Mouse (Mus musculus) heart, adult 2 months (tissue): ENCODE results near the gene Mtx1. TPM values are rescaled to one million over a fixed set of nuclear protein-coding genes. Genes with fewer than 3 reads are reported as not detected.

ENCODE experiments used
- DNase-seq, 2 experiments: peaks; one replicate each; pipeline ENCODE4 v3.0.0; 2021
- H3K27ac ChIP-seq: fragments of 200-600 bp; 2 replicates; pipeline ENCODE4 v1.8.1; 2022
- H3K27me3 ChIP-seq: fragments of 200-500 bp; 2 replicates; pipeline ENCODE4 v1.6.1; 2012; ENCODE audit warnings: mild to moderate bottlenecking, low read length, inconsistent platforms, mixed read lengths; ENCODE audit not compliant: control insufficient read depth, insufficient read depth
- H3K36me3 ChIP-seq: fragments of 200-500 bp; 2 replicates; pipeline ENCODE4 v1.6.1; 2012; ENCODE audit warnings: low read length, inconsistent platforms; ENCODE audit not compliant: control insufficient read depth, insufficient read depth
- H3K4me1 ChIP-seq: fragments of 200-500 bp; 2 replicates; pipeline ENCODE4 v1.6.1; 2011; ENCODE audit warnings: low read length; ENCODE audit not compliant: control insufficient read depth, insufficient read depth
- H3K4me3 ChIP-seq: fragments of 200-600 bp; 2 replicates; pipeline ENCODE4 v1.8.1; 2022
- H3K79me2 ChIP-seq: fragments of 200-500 bp; replicated peaks from 2 replicates; pipeline ENCODE4 v1.6.1; 2012; ENCODE audit warnings: mild to moderate bottlenecking, inconsistent platforms, low read length, moderate library complexity, mixed read lengths; ENCODE audit not compliant: control insufficient read depth, insufficient read depth
- H3K9ac ChIP-seq: fragments of 200-500 bp; 2 replicates; pipeline ENCODE4 v1.6.1; 2012; ENCODE audit warnings: low read depth, mild to moderate bottlenecking, control low read depth, inconsistent platforms, low read length, mixed read lengths
- CTCF ChIP-seq: fragments of 200-600 bp; IDR thresholded peaks from 2 replicates; pipeline ENCODE4 v1.8.1; 2022; ENCODE audit warnings: antibody characterized with exemption, mild to moderate bottlenecking, moderate library complexity
- EP300 ChIP-seq: fragments of 200-500 bp; IDR thresholded peaks from 2 replicates; pipeline ENCODE4 v1.6.1; 2011; ENCODE audit warnings: low read depth, low read length, control low read depth; ENCODE audit not compliant: insufficient read depth
- POLR2A ChIP-seq: fragments of 200-500 bp; IDR thresholded peaks from 2 replicates; pipeline ENCODE4 v1.6.1; 2011; ENCODE audit warnings: mild to moderate bottlenecking, low read depth, low read length, control low read depth; ENCODE audit not compliant: insufficient read depth
- WGBS: fragments of 180-500 bp; shearing (Covaris S2); methylation state at CpG from one replicate; pipeline ENCODE4 v1.1.7; 2018; 5-methylcytosine and 5-hydroxymethylcytosine counted together
- intact Hi-C: fragments of 180-260 bp; cut with DNase I; formaldehyde crosslinking; loops from one replicate; pipeline ENCODE4 v1.15.1; 2025
- polyA plus RNA-seq: library from polyadenylated mRNA; depleted of rRNA; stranded (reverse); fragments of >200 nt; gene quantifications from 2 replicates; pipeline ENCODE4 v1.2.3, GENCODE M21; 2012
- total RNA-seq, 2 experiments: library from RNA; stranded (reverse); gene quantifications; 2 replicates each; pipeline ENCODE4 v1.2.3; 2021

Gene Mtx1
- total and polyA plus RNA-seq, 3 experiments = 59.8 to 96.2 (median 61.8) TPM

GRCm38 (mm10) chr3:89244982-89245687 is 18.2 kb upstream of the Mtx1 start:
- WGBS = 2% methylated on average over 22 of the region's 26 CpGs
- Histone ChIP-seq H3K4me1 (peaks cover 1% of the 10 kb centered on the region; the same call in 1 of the 2 replicates), H3K9ac (peak overlapping the region; percentile 37), H3K27me3 (no peaks in the 10 kb centered on the region), H3K27ac (peak overlapping the region; percentile 7; the same call in 1 of the 2 replicates), H3K79me2 (no peaks in the 10 kb centered on the region), H3K4me3 (peak overlapping the region; percentile 97), H3K36me3 (no peaks in the 10 kb centered on the region)
- TF ChIP-seq EP300 (no peak), POLR2A (no peak), CTCF (no peak)
- intact Hi-C loops = no loop called here
- no peak for DNase-seq

DNA sequence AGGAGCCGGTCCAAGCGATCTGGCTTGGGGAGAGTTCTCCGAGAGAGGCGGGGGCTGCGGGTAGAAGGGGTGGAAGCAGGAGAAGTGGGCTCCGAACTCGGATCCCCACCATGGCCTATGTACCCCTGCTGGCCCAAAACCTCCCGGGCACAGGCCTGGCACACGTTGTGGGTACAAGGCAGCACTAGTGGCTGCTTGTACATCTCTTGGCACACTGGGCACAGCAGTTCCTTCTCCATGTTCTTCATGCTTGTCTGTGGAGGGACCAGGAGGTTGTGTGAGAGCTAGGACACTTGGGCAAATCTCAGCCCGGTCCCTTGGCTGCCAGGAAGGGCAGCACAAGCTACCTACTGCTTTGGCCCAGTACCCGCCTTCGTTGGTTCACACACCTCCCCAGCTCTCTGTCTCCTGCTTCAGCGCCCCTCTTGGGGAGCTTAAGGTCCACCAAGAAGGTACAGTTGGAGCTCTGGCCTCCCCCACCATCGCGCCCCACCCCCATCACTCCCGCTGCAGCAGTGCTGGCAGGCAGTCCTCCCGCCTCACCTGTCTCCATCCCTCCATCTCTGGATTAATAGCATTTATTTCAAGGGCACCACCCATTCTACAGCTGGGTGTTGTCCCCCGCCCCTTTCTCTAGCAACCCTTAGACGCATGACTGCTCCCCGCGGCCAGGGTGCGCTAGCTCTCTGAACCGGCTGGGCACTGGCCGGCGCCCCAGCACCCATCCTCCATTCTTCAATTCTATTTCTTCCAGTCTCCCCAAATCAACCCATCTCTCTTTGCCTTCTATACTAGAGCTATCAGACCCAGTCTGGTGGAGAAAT is 17.5 kb upstream of the Mtx1 start:
- Histone ChIP-seq H3K9ac (no peak overlapping the region), H3K27ac (no peak overlapping the region), H3K4me1 (peaks cover 1% of the 10 kb centered on the region; the same call in 1 of the 2 replicates), H3K27me3 (no peaks in the 10 kb centered on the region), H3K4me3 (no peak overlapping the region; the same call in 1 of the 2 replicates), H3K79me2 (no peaks in the 10 kb centered on the region), H3K36me3 (no peaks in the 10 kb centered on the region)
- WGBS = 31% methylated on average over 25 of the region's 25 CpGs
- TF ChIP-seq CTCF = peak; percentile 51
- TF ChIP-seq POLR2A = no peak
- no peak for DNase-seq
- intact Hi-C loops = no loop called here

GRCm38 (mm10) chr3:89243609-89244008 is 16.7 kb upstream of the Mtx1 start:
- no peaks in the 10 kb centered on the region for H3K79me2 ChIP-seq
- WGBS = 36% methylated on average over 14 of the region's 14 CpGs
- peaks cover 1% of the 10 kb centered on the region; the same call in 1 of the 2 replicates for H3K4me1 ChIP-seq
- TF ChIP-seq EP300 = no peak
- TF ChIP-seq CTCF = peak; percentile 61
- TF ChIP-seq POLR2A = no peak
- H3K27me3 ChIP-seq = no peaks in the 10 kb centered on the region
- peak in 1 of 2 experiments; percentile 50 for DNase-seq
- no peaks in the 10 kb centered on the region for H3K36me3 ChIP-seq
- no peak overlapping the region for H3K27ac ChIP-seq
- intact Hi-C loops = no loop called here
- H3K9ac ChIP-seq = no peak overlapping the region
- no peak overlapping the region for H3K4me3 ChIP-seq

DNA sequence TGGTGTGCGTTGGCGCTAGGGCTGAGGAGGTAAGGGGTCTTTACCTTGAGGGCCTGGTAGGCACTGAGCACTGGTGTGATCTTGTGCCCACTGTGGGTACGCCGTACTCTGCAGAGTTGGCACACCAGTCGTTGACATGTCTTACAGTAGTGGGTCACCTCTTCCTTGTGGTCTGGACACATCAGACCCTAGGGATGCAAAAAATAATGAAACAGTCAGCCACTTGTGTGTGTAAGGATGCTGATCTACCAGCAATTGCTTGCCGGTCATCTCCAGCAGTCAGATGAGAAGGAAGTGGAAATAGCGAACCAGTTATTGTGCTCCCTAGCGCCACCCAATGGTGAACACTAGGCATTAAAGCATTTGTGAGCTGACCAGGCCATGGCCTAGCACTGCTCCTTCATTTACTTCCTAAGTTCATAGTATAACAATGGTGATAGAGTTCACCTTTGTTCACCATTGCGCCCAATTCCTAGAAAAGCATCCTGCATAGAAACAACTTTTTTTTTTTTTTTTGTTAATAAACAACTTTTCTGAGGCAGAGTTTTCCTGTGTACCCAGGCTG is 15.5 kb upstream of the Mtx1 start:
- intact Hi-C loops = no loop called here
- Histone ChIP-seq H3K9ac (no peak overlapping the region), H3K79me2 (no peaks in the 10 kb centered on the region), H3K36me3 (no peaks in the 10 kb centered on the region), H3K27ac (no peak overlapping the region), H3K27me3 (no peaks in the 10 kb centered on the region), H3K4me1 (peaks cover 1% of the 10 kb centered on the region; the same call in 1 of the 2 replicates), H3K4me3 (no peak overlapping the region)
- peak in 1 of 2 experiments; percentile 53 for DNase-seq
- peak; percentile 74 for TF ChIP-seq CTCF
- no peak for TF ChIP-seq POLR2A
- 67% methylated on average over 9 of the region's 9 CpGs for WGBS

DNA sequence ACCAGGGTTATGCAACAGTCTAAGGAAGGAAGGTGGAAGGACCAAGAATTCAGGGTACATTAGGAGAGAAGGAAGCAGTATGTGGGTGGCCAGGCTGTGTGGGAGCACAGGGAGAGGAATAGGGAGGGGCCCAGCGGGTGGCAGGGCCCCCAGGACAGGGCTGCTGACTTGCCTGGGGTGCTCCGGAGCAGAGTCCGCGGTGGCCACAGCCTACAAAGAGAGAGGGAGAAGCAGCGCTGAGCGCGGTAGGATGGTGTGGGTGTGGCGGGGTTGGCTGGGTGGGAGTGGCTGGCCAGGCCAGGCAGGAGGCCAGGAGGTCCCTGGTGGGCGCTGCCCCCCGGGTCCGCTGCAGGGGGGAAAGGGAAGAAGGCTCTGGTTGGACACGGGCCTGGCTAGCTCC is 11.6 kb upstream of the Mtx1 start:
- DNase-seq = no peak
- Histone ChIP-seq H3K4me3 (no peak overlapping the region), H3K36me3 (no peaks in the 10 kb centered on the region), H3K9ac (no peak overlapping the region), H3K27me3 (no peaks in the 10 kb centered on the region), H3K79me2 (no peaks in the 10 kb centered on the region), H3K27ac (no peak overlapping the region), H3K4me1 (no peaks in the 10 kb centered on the region)
- WGBS = 54% methylated on average over 12 of the region's 12 CpGs
- TF ChIP-seq POLR2A (no peak), CTCF (no peak), EP300 (no peak)
- intact Hi-C loops = no loop called here

DNA sequence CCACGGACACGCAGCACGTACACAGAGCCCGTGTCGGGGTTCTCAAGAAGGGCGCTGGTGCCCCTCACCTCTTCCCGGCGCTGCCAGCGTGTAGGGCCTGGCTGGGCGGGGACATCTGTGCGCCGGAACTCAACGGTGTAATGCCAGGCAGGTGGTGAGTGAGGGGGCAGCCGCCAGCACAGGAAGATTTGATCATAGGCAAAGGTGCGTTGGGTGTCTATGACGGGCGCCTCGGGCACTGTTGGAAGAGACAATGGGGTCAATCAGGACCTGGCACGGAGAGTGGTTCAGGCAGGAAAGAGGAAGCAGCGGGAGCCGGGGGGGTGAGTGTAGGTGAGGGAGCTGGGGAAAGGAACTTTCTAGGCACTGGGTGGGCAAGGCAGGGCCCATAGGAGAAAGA is 10.8 kb upstream of the Mtx1 start:
- Histone ChIP-seq H3K27me3 (no peaks in the 10 kb centered on the region), H3K27ac (no peak overlapping the region), H3K4me1 (0 out of 2 replicates have a peak, but pooled peaks cover 1% of the 10 kb centered on the region), H3K79me2 (no peaks in the 10 kb centered on the region), H3K36me3 (no peaks in the 10 kb centered on the region), H3K9ac (no peak overlapping the region), H3K4me3 (no peak overlapping the region)
- TF ChIP-seq EP300 (no peak), CTCF (no peak), POLR2A (no peak)
- WGBS = 83% methylated on average over 21 of the region's 21 CpGs
- no peak for DNase-seq
- intact Hi-C loops = no loop called here
